Comparison of ENCODE assay signal across 18 mouse cellular contexts in genomic region chr15:78116244-78116643, GRCm38 (mm10). TPM values are rescaled to one million over a fixed set of nuclear protein-coding genes. Genes with fewer than 3 reads are reported as not detected.
DNase-seq lines count a peak whose midpoint lies in the region; ATAC-seq lines count a peak whose summit lies in the region.
"Had no signal": no experiment of that assay in that cellular context is flagged by ENCODE, and none has a peak within 500 bp of the region (broad histone marks: within the 10 kb centered on the region; RNA-seq: fewer than 3 reads in every experiment).

No protein-coding gene starts in this region.

- intact Hi-C loops in left cerebral cortex, postnatal 4 days (cut with DNase I) = no loop called here
- intact Hi-C loops in left cerebral cortex, postnatal 10 days (cut with DNase I) = loop anchor here (5.0 kb wide), 2 partner anchors 56 to 134 kb away; partner anchors contain the start of gene Ift27

- no peak for ATAC-seq in forebrain, embryonic 14.5 days
- ATAC-seq in midbrain, embryonic 16.5 days = no peak
- ATAC-seq: activated CD4-positive, CD25-positive, alpha-beta regulatory T cell, adult 4 months; intestine, embryonic 16.5 days had no signal

- peak overlapping the region; percentile 68 for H3K4me2 ChIP-seq in forebrain, embryonic 14.5 days (ENCODE audit: low read length)
- H3K4me2 ChIP-seq in midbrain, embryonic 16.5 days (ENCODE audit: low read length) = peak overlapping the region; percentile 85

- no peak overlapping the region for H3K27ac ChIP-seq in forebrain, embryonic 14.5 days (ENCODE audit: low read depth, low read length)
- H3K27ac ChIP-seq in midbrain, embryonic 16.5 days (ENCODE audit: low read length) = no peak overlapping the region; the same call in 1 of the 2 replicates
- H3K27ac ChIP-seq: kidney, postnatal 0 days; liver, embryonic 14.5 days had no signal

- DNase-seq in left cerebral cortex, postnatal 4 days = peak; percentile 77
- DNase-seq in left cerebral cortex, postnatal 10 days (ENCODE audit: extremely low spot score in 1 of 2, low spot score in 2 of 2) = no peak
- DNase-seq in cerebellum, postnatal 10 days = peak; percentile 66 to 72
- DNase-seq in forebrain, embryonic 14.5 days (ENCODE audit: low spot score) = peak; percentile 1
- no peak for DNase-seq in frontal cortex, postnatal 14 days (ENCODE audit: low spot score in 2 of 2)
- no peak for DNase-seq in lung, postnatal 10 days
- no peak for DNase-seq in kidney, postnatal 14 days
- DNase-seq: heart, adult 18-20 months; heart, postnatal 10 days; lung, postnatal 14 days; thymus, postnatal 14 days had no signal

- no peaks in the 10 kb centered on the region for H3K9me3 ChIP-seq in forebrain, embryonic 14.5 days (replicated peaks; ENCODE audit: control insufficient read depth, low read length)
- H3K9me3 ChIP-seq in midbrain, embryonic 16.5 days (replicated peaks; ENCODE audit: control insufficient read depth, low read length, poor library complexity, severe bottlenecking) = no peaks in the 10 kb centered on the region

- H3K9ac ChIP-seq in forebrain, embryonic 14.5 days (ENCODE audit: low read length) = no peak overlapping the region
- 0 out of 2 replicates have a peak overlapping the region, but pooled peaks have one; percentile 1 for H3K9ac ChIP-seq in midbrain, embryonic 16.5 days (ENCODE audit: low read depth, low read length)
- H3K9ac ChIP-seq: liver, embryonic 14.5 days had no signal

- no peaks in the 10 kb centered on the region for H3K36me3 ChIP-seq in forebrain, embryonic 14.5 days (ENCODE audit: control insufficient read depth, insufficient read depth, low read length)
- H3K36me3 ChIP-seq in midbrain, embryonic 16.5 days (ENCODE audit: control insufficient read depth, insufficient read depth, low read length) = no peaks in the 10 kb centered on the region

- peaks cover 4% of the 10 kb centered on the region; the same call in 1 of the 2 replicates for H3K27me3 ChIP-seq in forebrain, embryonic 14.5 days (replicated peaks; ENCODE audit: control insufficient read depth, insufficient read depth, low read length)
- no peaks in the 10 kb centered on the region for H3K27me3 ChIP-seq in midbrain, embryonic 16.5 days (ENCODE audit: control insufficient read depth, insufficient read depth, low read depth, low read length)

- peak overlapping the region; percentile 7; the same call in 1 of the 2 replicates for H3K4me3 ChIP-seq in forebrain, embryonic 14.5 days (ENCODE audit: low read depth, low read length)
- peak overlapping the region; percentile 77 for H3K4me3 ChIP-seq in midbrain, embryonic 16.5 days (ENCODE audit: low read depth, low read length)

- H3K4me1 ChIP-seq in forebrain, embryonic 14.5 days (ENCODE audit: control insufficient read depth, insufficient read depth, low read length) = peaks cover 14% of the 10 kb centered on the region
- peaks cover 37% of the 10 kb centered on the region for H3K4me1 ChIP-seq in midbrain, embryonic 16.5 days (ENCODE audit: control insufficient read depth, insufficient read depth, low read length)

- WGBS in forebrain, embryonic 14.5 days = 63% methylated on average over 10 of the region's 10 CpGs
- WGBS in midbrain, embryonic 16.5 days = 54% methylated on average over 10 of the region's 10 CpGs

RNA-seq across cellular contexts. Expression of gene Cacng2, which starts 3.6 kb away (rescaled TPM):
- total RNA-seq in left cerebral cortex, postnatal 4 days (2021) = 10 to 100 TPM; 36.0 to 36.7 TPM
- total RNA-seq in left cerebral cortex, postnatal 10 days (2021) = 10 to 100 TPM; 53.3 to 55.1 TPM
- polyA plus RNA-seq in forebrain, embryonic 14.5 days (2014; fragmentation: Nextera tagmentation; extraction: Ambion mirVana) = 4.7 and 7.0 TPM in 2 replicates
- 13.4 and 13.6 TPM in 2 replicates for polyA plus RNA-seq in midbrain, embryonic 16.5 days (2015; fragmentation: Nextera tagmentation; extraction: Ambion mirVana)
- total RNA-seq: CH12.LX; heart, adult 18-20 months; heart, postnatal 10 days had no signal
- polyA plus RNA-seq: kidney, postnatal 0 days; limb, embryonic 11.5 days; liver, embryonic 14.5 days had no signal

RNA-seq across cellular contexts. Expression of gene Ift27, which starts 57.7 kb away (rescaled TPM):
- 10 to 100 TPM; 39.9 to 41.0 TPM for total RNA-seq in left cerebral cortex, postnatal 4 days (2021)
- 10 to 100 TPM; 39.3 to 39.9 TPM for total RNA-seq in left cerebral cortex, postnatal 10 days (2021)
- polyA plus RNA-seq in forebrain, embryonic 14.5 days (2014; fragmentation: Nextera tagmentation; extraction: Ambion mirVana) = 137 and 165 TPM in 2 replicates
- 90.0 and 104 TPM in 2 replicates for polyA plus RNA-seq in midbrain, embryonic 16.5 days (2015; fragmentation: Nextera tagmentation; extraction: Ambion mirVana)

Comparison
In these comparisons a context has a peak if more than half of its experiments do, and no peak if none do; other contexts are left out.
1. DNase-seq: peak in left cerebral cortex, postnatal 4 days (single experiment), cerebellum, postnatal 10 days (2 of 2) and forebrain, embryonic 14.5 days (single experiment); none in left cerebral cortex, postnatal 10 days (0 of 2), frontal cortex, postnatal 14 days (0 of 2), lung, postnatal 10 days (single experiment) and kidney, postnatal 14 days (single experiment).